Mouse (Mus musculus) cerebellum, postnatal 25 days (tissue): ENCODE results near the gene Klhdc1.
A peak's percentile ranks its signal among the peaks of the same experiment; 100 is the strongest.

Source experiments
- DNase-seq, 2 experiments: peaks; one replicate each; pipeline ENCODE4 v3.0.0; 2021; ENCODE audit warnings: mixed read lengths in 2 of 2

Gene Klhdc1

GRCm38 (mm10) chr12:69297411-69298150 lies 56.6 kb downstream of the Klhdc1 start:
- no peak for DNase-seq

GRCm38 (mm10) chr12:69298281-69298680 lies 57.3 kb downstream of the Klhdc1 start:
- DNase-seq = no peak

GRCm38 (mm10) chr12:69299231-69299630 lies 58.3 kb downstream of the Klhdc1 start:
- DNase-seq = peak; percentile 26 to 57

GRCm38 (mm10) chr12:69299831-69300230 lies 58.9 kb downstream of the Klhdc1 start:
- DNase-seq = no peak

- no peak for DNase-seq
Measured at GRCm38 (mm10) chr12:69300391-69300790, 59.4 kb downstream of the Klhdc1 start.

- no peak for DNase-seq
Measured at GRCm38 (mm10) chr12:69302171-69302570, 61.2 kb downstream of the Klhdc1 start.

GRCm38 (mm10) chr12:69304051-69304450 lies 63.1 kb downstream of the Klhdc1 start:
- no peak for DNase-seq

GRCm38 (mm10) chr12:69306333-69306732 lies 65.4 kb downstream of the Klhdc1 start:
- peak in 1 of 2 experiments; percentile 23 for DNase-seq

- DNase-seq = no peak
Measured at GRCm38 (mm10) chr12:69309659-69310058, 68.7 kb downstream of the Klhdc1 start.

- DNase-seq = no peak
Measured at GRCm38 (mm10) chr12:69318431-69318830, 77.5 kb downstream of the Klhdc1 start.

GRCm38 (mm10) chr12:69331187-69331586 lies 90.2 kb downstream of the Klhdc1 start:
- no peak for DNase-seq

- no peak for DNase-seq
Measured at GRCm38 (mm10) chr12:69332147-69332546, 91.2 kb downstream of the Klhdc1 start.

GRCm38 (mm10) chr12:69333547-69333946 lies 92.6 kb downstream of the Klhdc1 start:
- DNase-seq = peak in 1 of 2 experiments; percentile 28
